Mouse (Mus musculus) adrenal gland, postnatal 36 days (tissue): Measurements from ENCODE around the gene Defb29. TPM values are rescaled to one million over a fixed set of nuclear protein-coding genes. Genes with fewer than 3 reads are reported as not detected.

ENCODE experiments used
- DNase-seq, 2 experiments: peaks; one replicate each; pipeline ENCODE4 v3.0.0; 2021; ENCODE audit warnings: mixed read lengths in 1 of 2
- total RNA-seq, 2 experiments: library from RNA; stranded (reverse); gene quantifications; 2 replicates each; pipeline ENCODE4 v1.2.3; 2021

Gene Defb29
- total RNA-seq, 2 experiments from 2014 or later = not detected

GRCm38 (mm10) chr2:152500863-152501229, 39.1 kb downstream of the Defb29 start:
- no peak for DNase-seq

GRCm38 (mm10) chr2:152500204-152500862, 39.6 kb downstream of the Defb29 start:
- DNase-seq = no peak

GRCm38 (mm10) chr2:152498020-152498419, 41.9 kb downstream of the Defb29 start:
- no peak for DNase-seq

- no peak for DNase-seq
Measured at GRCm38 (mm10) chr2:152493151-152493550, 46.7 kb downstream of the Defb29 start.

- DNase-seq = no peak
Measured at GRCm38 (mm10) chr2:152490038-152490437, 49.9 kb downstream of the Defb29 start, which contains the start of gene Defb22. Defb22 (minus strand) TSS chr2:152490138.

Other genes starting within 250 kb of the Defb29 start
- gene Tbc1d20, start 246.3 kb downstream of the Defb29 start, total RNA-seq = 100 to 1,000 TPM; 125 to 135 TPM
- gene Rbck1, start 207.4 kb downstream of the Defb29 start, total RNA-seq = 10 to 100 TPM; 85.1 to 94.5 TPM
- gene Trib3, start 196.1 kb downstream of the Defb29 start, total RNA-seq = 10 to 100 TPM in 1 of 2 experiments, 1 to 10 TPM in 1; 4.6 to 19.9 TPM
- 1 to 10 TPM; 2.3 to 2.5 TPM for gene Nrsn2, start 163.5 kb downstream of the Defb29 start, total RNA-seq
- gene Sox12, start 142.0 kb downstream of the Defb29 start, total RNA-seq = 10 to 100 TPM in 1 of 2 experiments, 1 to 10 TPM in 1; 8.3 to 12.9 TPM
- 1 to 10 TPM; 6.8 to 8.7 TPM for gene Zcchc3, start 125.1 kb downstream of the Defb29 start, total RNA-seq
- under 1 TPM; 0.17 to 0.26 TPM for gene 6820408C15Rik, start 124.5 kb downstream of the Defb29 start, total RNA-seq
- not detected for gene Defb23, start 75.5 kb downstream of the Defb29 start, total RNA-seq
- gene Defb20, start 63.0 kb downstream of the Defb29 start, total RNA-seq = not detected
- gene Defb22, start 50.0 kb downstream of the Defb29 start, total RNA-seq = not detected
- gene Defb26, start 28.4 kb downstream of the Defb29 start, total RNA-seq = not detected
- gene Defb28, start 21.8 kb downstream of the Defb29 start, total RNA-seq = not detected
- not detected for gene Gm17416, start 29.2 kb upstream of the Defb29 start, total RNA-seq
- not detected for gene Defb21, start 32.6 kb upstream of the Defb29 start, total RNA-seq
- gene Defb19, start 40.2 kb upstream of the Defb29 start, total RNA-seq = 1 to 10 TPM in 1 of 2 experiments, not detected in 1; 1.3 TPM
- gene Defb45, start 59.3 kb upstream of the Defb29 start, total RNA-seq = not detected
- 1 to 10 TPM in 1 of 2 experiments, not detected in 1; 1.3 TPM for gene Defb36, start 64.2 kb upstream of the Defb29 start, total RNA-seq
- 1 to 10 TPM in 1 of 2 experiments, not detected in 1; 2.2 TPM for gene Defb25, start 83.0 kb upstream of the Defb29 start, total RNA-seq
- 10 to 100 TPM in 1 of 2 experiments, 1 to 10 TPM in 1; 9.3 to 13.2 TPM for gene Rem1, start 86.9 kb upstream of the Defb29 start, total RNA-seq
- gene H13, start 129.4 kb upstream of the Defb29 start, total RNA-seq = 100 to 1,000 TPM; 169 to 173 TPM
- gene Mcts2, start 146.9 kb upstream of the Defb29 start, total RNA-seq = 10 to 100 TPM; 27.2 to 31.7 TPM
- gene Id1, start 196.2 kb upstream of the Defb29 start, total RNA-seq = 100 to 1,000 TPM in 1 of 2 experiments, 10 to 100 TPM in 1; 68.4 to 105 TPM
- gene Cox4i2, start 214.1 kb upstream of the Defb29 start, total RNA-seq = 1 to 10 TPM; 3.0 to 4.0 TPM